Mouse (Mus musculus): Measurements from ENCODE around the gene Ccdc106. TPM values are rescaled to one million over a fixed set of nuclear protein-coding genes. Genes with fewer than 3 reads are reported as not detected.

Gene Ccdc106
- polyA plus RNA-seq, 1 experiment from 2014 or later, result not detected

DNA sequence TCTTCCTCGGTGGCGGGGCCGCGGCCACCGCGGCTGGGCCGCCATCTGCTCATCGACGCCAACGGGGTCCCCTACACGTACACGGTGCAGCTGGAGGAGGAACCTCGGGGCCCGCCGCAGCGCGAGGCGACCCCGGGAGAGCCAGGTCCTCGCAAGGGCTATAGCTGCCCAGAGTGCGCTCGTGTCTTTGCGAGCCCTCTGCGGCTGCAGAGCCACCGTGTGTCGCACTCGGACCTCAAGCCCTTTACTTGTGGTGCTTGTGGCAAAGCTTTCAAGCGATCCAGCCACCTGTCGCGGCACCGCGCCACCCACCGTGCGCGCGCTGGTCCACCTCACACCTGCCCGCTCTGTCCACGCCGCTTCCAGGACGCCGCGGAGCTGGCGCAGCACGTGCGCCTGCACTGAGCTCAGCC is 32.6 kb downstream of the Ccdc106 start:
- no peaks in the 10 kb centered on the region for H3K9me3 ChIP-seq (ENCODE audit: low read length)
- peaks cover 25% of the 10 kb centered on the region for H3K4me1 ChIP-seq (ENCODE audit: insufficient read depth)
- peak overlapping the region; percentile 21 for H3K4me3 ChIP-seq (ENCODE audit: low read depth, low read length)
- H3K27ac ChIP-seq (ENCODE audit: low read depth), result no peak overlapping the region
- H3K36me3 ChIP-seq (replicated peaks; ENCODE audit: insufficient read depth, low read length), result no peaks in the 10 kb centered on the region
- H3K9ac ChIP-seq (replicated peaks), result 0 out of 2 replicates have a peak overlapping the region, but pooled peaks have one; percentile 13
- ATAC-seq (no peak), DNase-seq (no peak)
- peaks cover 74% of the 10 kb centered on the region for H3K27me3 ChIP-seq (ENCODE audit: insufficient read depth, low read length)
- TF ChIP-seq EP300 (IDR thresholded peaks at IDR 0.05; ENCODE audit: low read depth), result no peak
- no peak for TF ChIP-seq CTCF (IDR thresholded peaks at IDR 0.05; ENCODE audit: low read depth)
- WGBS (ENCODE audit: insufficient replicate concordance), result 4% methylated on average over 38 of the region's 45 CpGs
- H3K4me2 ChIP-seq (ENCODE audit: low read depth, low read length), result peak overlapping the region; percentile 81

DNA sequence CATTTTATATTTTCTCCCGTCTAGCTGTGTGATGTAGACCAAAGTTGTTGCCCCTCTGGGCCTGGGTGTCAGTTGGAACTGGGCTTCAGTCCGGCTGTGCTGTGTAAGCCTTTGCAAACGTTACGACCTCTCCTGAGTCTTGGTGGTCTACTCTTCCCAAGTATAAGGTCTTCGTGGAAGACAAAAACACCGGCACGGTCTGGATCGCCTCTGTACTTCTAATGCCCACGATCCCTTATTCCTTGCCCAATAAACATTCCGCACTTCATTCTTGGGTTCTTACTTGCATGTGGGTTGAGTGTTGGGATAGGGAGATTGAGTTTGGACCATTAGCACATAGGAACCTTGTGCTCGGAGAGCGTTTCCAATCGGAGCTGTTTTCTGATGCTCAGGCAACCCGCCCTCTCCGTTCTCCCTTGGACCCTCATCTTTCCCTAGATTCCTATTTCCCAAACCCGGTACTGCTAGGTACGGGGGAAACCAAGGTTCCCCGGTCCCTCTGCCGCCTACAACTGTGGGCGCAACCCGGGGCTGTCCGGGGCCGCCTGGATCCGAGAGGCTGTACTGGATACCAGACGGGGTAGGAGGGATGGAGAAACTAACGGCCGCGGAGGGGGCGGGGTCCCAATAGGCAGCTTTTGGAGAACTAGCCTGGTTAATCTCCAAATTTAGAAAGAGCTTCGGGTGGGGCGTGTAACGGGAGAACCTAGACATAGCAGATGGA is 33.3 kb downstream of the Ccdc106 start:
- Histone ChIP-seq H3K9me3 (ENCODE audit: low read length) (no peaks in the 10 kb centered on the region), H3K27ac (ENCODE audit: low read depth) (no peak overlapping the region), H3K4me3 (ENCODE audit: low read depth, low read length) (peak overlapping the region; percentile 17; the same call in 1 of the 2 replicates), H3K4me1 (ENCODE audit: insufficient read depth) (peaks cover 25% of the 10 kb centered on the region), H3K27me3 (ENCODE audit: insufficient read depth, low read length) (peaks cover 74% of the 10 kb centered on the region), H3K9ac (replicated peaks) (no peak overlapping the region), H3K36me3 (replicated peaks; ENCODE audit: insufficient read depth, low read length) (no peaks in the 10 kb centered on the region), H3K4me2 (ENCODE audit: low read depth, low read length) (peak overlapping the region; percentile 81)
- WGBS (ENCODE audit: insufficient replicate concordance), result 12% methylated on average over 32 of the region's 32 CpGs
- no peak for ATAC-seq
- TF ChIP-seq EP300 (IDR thresholded peaks at IDR 0.05; ENCODE audit: low read depth), result no peak
- TF ChIP-seq CTCF (IDR thresholded peaks at IDR 0.05; ENCODE audit: low read depth), result no peak
- no peak for DNase-seq

DNA sequence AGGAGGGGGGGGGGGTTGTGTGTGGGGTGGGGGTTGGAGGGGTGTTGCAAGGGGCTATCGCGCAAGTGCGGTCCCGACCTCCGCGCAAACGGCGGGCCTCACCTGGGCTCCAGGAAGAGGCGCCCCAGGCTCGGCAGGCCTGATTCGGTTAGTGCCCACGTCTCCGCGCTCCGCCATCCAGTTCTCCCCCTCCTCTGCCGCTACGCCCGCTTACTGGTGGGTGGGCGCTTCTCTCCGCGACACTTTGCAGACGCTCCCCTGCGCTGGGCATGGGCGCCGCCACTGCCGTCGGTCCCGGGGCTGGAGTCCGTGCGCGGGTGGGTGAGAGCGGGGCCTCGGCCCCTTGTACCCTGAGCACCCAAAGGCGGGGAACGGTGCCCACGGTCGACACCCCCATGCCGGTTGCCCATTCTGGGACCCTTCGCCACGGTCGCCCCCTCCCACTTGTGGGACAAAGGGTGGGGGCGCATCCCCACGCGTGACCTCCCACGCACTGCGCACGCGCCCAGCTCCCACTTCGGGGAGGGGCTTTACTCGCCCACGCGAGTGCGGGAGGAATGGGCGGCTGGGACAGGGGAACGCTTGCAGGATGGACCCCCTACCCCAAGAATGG is 36.4 kb downstream of the Ccdc106 start:
- Histone ChIP-seq H3K9me3 (ENCODE audit: low read length) (no peaks in the 10 kb centered on the region), H3K27ac (ENCODE audit: low read depth) (no peak overlapping the region), H3K4me2 (ENCODE audit: low read depth, low read length) (peak overlapping the region; percentile 27; the same call in 1 of the 2 replicates), H3K4me1 (ENCODE audit: insufficient read depth) (peaks cover 25% of the 10 kb centered on the region), H3K27me3 (ENCODE audit: insufficient read depth, low read length) (peaks cover 60% of the 10 kb centered on the region), H3K9ac (replicated peaks) (no peak overlapping the region), H3K4me3 (ENCODE audit: low read depth, low read length) (no peak overlapping the region; the same call in 1 of the 2 replicates), H3K36me3 (replicated peaks; ENCODE audit: insufficient read depth, low read length) (no peaks in the 10 kb centered on the region)
- ATAC-seq (no peak), DNase-seq (no peak)
- WGBS (ENCODE audit: insufficient replicate concordance), result 5% methylated on average over 48 of the region's 55 CpGs
- TF ChIP-seq CTCF (IDR thresholded peaks at IDR 0.05; ENCODE audit: low read depth) (no peak), EP300 (IDR thresholded peaks at IDR 0.05; ENCODE audit: low read depth) (no peak)

DNA sequence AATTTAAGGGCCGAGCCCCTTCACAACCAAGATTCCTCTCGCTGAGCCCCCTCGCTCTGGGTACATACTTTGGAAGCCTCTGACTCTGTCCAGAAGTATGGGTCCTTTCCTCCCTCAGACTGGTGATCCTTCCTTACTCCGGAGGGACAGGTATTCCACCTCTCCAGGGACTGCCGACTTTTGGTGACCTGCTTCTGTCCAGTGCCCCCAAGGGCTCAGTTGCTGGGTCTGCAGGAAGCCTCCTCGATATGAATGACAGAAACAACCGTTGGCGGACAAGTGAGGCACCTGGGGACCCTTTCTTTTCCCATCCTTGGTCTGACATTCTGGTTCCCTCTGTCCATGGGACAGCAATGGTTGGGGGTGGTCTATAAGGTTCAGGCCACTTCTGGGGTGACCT is 37.0 kb downstream of the Ccdc106 start:
- WGBS (ENCODE audit: insufficient replicate concordance), result 37% methylated on average over 8 of the region's 8 CpGs
- Histone ChIP-seq H3K4me1 (ENCODE audit: insufficient read depth) (peaks cover 23% of the 10 kb centered on the region), H3K4me2 (ENCODE audit: low read depth, low read length) (no peak overlapping the region), H3K4me3 (ENCODE audit: low read depth, low read length) (no peak overlapping the region), H3K36me3 (replicated peaks; ENCODE audit: insufficient read depth, low read length) (no peaks in the 10 kb centered on the region), H3K9me3 (ENCODE audit: low read length) (no peaks in the 10 kb centered on the region), H3K27me3 (ENCODE audit: insufficient read depth, low read length) (peaks cover 54% of the 10 kb centered on the region), H3K9ac (replicated peaks) (no peak overlapping the region), H3K27ac (ENCODE audit: low read depth) (no peak overlapping the region)
- TF ChIP-seq CTCF (IDR thresholded peaks at IDR 0.05; ENCODE audit: low read depth), result no peak
- DNase-seq (no peak), ATAC-seq (no peak)

DNA sequence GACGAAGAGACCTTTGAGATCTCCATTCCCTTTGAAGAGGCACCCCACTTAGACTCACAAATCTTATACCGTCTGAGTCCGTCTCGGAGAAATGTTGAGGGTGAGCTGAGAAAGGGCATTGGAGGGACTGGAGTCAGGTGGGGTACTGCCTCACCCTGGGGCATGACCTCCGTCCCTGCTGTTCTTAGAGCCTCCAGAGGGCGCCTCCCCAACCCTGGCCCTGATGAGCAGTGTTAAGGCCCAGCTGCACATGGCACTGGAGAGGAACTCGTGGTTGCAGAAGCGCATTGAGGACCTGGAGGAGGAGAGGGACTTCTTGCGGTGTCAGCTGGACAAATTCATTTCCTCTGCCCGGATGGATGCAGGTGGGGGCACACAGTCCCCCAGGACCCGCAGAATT is 37.5 kb downstream of the Ccdc106 start:
- peak; percentile 55 for TF ChIP-seq CTCF (IDR thresholded peaks at IDR 0.05; ENCODE audit: low read depth)
- no peak for TF ChIP-seq EP300 (IDR thresholded peaks at IDR 0.05; ENCODE audit: low read depth)
- no peak overlapping the region for H3K9ac ChIP-seq (replicated peaks)
- no peaks in the 10 kb centered on the region for H3K9me3 ChIP-seq (ENCODE audit: low read length)
- ATAC-seq, result no peak
- H3K36me3 ChIP-seq (replicated peaks; ENCODE audit: insufficient read depth, low read length), result no peaks in the 10 kb centered on the region
- peaks cover 50% of the 10 kb centered on the region for H3K27me3 ChIP-seq (ENCODE audit: insufficient read depth, low read length)
- no peak overlapping the region for H3K4me3 ChIP-seq (ENCODE audit: low read depth, low read length)
- H3K27ac ChIP-seq (ENCODE audit: low read depth), result no peak overlapping the region
- WGBS (ENCODE audit: insufficient replicate concordance), result 29% methylated on average over 11 of the region's 11 CpGs
- no peak overlapping the region for H3K4me2 ChIP-seq (ENCODE audit: low read depth, low read length)
- DNase-seq, result peak; percentile 39
- H3K4me1 ChIP-seq (ENCODE audit: insufficient read depth), result peaks cover 20% of the 10 kb centered on the region

DNA sequence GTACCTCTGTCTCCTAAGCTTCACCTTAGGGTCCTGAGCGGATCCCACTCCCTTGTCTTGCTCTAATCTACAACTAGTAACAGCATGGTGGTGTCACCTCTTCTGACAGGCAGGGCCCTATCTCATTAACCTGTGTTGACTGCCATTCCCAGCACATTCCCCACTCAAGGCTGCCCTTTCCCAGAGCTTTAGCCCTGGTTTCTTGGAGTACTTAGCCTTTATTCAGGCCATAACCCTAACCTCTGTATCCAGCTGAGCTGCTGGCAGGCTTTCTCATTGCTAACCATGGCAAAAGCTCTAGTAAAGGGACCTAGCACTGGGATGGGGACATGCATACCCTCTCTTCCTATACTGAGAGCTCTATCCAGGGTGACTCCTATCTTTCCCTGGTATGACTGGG is 38.3 kb downstream of the Ccdc106 start:
- WGBS (ENCODE audit: insufficient replicate concordance), result 83% methylated on average over 1 of the region's 1 CpGs

More for the DNA sequence above, 38.3 kb downstream of the Ccdc106 start:
- Histone ChIP-seq H3K4me3 (ENCODE audit: low read depth, low read length) (no peak overlapping the region), H3K9ac (replicated peaks) (no peak overlapping the region), H3K4me1 (ENCODE audit: insufficient read depth) (peaks cover 16% of the 10 kb centered on the region), H3K4me2 (ENCODE audit: low read depth, low read length) (no peak overlapping the region), H3K36me3 (replicated peaks; ENCODE audit: insufficient read depth, low read length) (no peaks in the 10 kb centered on the region), H3K9me3 (ENCODE audit: low read length) (no peaks in the 10 kb centered on the region), H3K27ac (ENCODE audit: low read depth) (no peak overlapping the region), H3K27me3 (ENCODE audit: insufficient read depth, low read length) (peaks cover 42% of the 10 kb centered on the region)
- ATAC-seq, result no peak
- DNase-seq, result no peak
- TF ChIP-seq CTCF (IDR thresholded peaks at IDR 0.05; ENCODE audit: low read depth) (no peak), EP300 (IDR thresholded peaks at IDR 0.05; ENCODE audit: low read depth) (no peak)

All from liver, postnatal 0 days (tissue).